Mouse (Mus musculus) intestine, embryonic 15.5 days (tissue): Measurements from ENCODE around the gene Atp8b3. TPM values are rescaled to one million over a fixed set of nuclear protein-coding genes. Genes with fewer than 3 reads are reported as not detected.

Experiments
- ATAC-seq: fragments of 200-750 bp; cut with Nextera tagmentation; 2 replicates; pipeline ENCODE4 v1.8.0; 2017; ENCODE audit warnings: moderate TSS enrichment, moderate library complexity
- H3K27ac ChIP-seq: fragments of 300-500 bp; sonication (generic); 2 replicates; pipeline ENCODE4 v1.5.1; 2015; ENCODE audit warnings: mild to moderate bottlenecking, inconsistent platforms
- H3K27me3 ChIP-seq: fragments of 300-500 bp; sonication (generic); replicated peaks from 2 replicates; pipeline ENCODE4 v1.6.1; 2015; ENCODE audit warnings: inconsistent platforms
- H3K36me3 ChIP-seq: fragments of 300-500 bp; sonication (generic); 2 replicates; pipeline ENCODE4 v1.6.1; 2015; ENCODE audit warnings: inconsistent platforms
- H3K4me1 ChIP-seq: fragments of 300-500 bp; sonication (generic); replicated peaks from 2 replicates; pipeline ENCODE4 v1.6.1; 2015; ENCODE audit warnings: inconsistent platforms
- H3K4me2 ChIP-seq: fragments of 300-500 bp; sonication (generic); replicated peaks from 2 replicates; pipeline ENCODE4 v1.6.1; 2015; ENCODE audit warnings: mild to moderate bottlenecking, inconsistent platforms
- H3K4me3 ChIP-seq: fragments of 300-500 bp; sonication (generic); replicated peaks from 2 replicates; pipeline ENCODE4 v1.5.1; 2015; ENCODE audit warnings: inconsistent platforms
- H3K9ac ChIP-seq: fragments of 300-500 bp; sonication (generic); 2 replicates; pipeline ENCODE4 v1.6.1; 2015; ENCODE audit warnings: inconsistent platforms
- H3K9me3 ChIP-seq: fragments of 300-500 bp; sonication (generic); 2 replicates; pipeline ENCODE4 v1.6.1; 2016; ENCODE audit warnings: inconsistent platforms
- WGBS: fragments of 180-500 bp; shearing (Covaris S2); methylation state at CpG from one replicate; pipeline ENCODE4 v1.1.7; 2015; 5-methylcytosine and 5-hydroxymethylcytosine counted together
- polyA plus RNA-seq: library from polyadenylated mRNA; unstranded; fragments of >200 nt; fragmentation: Nextera tagmentation; extraction: Ambion mirVana; gene quantifications from 2 replicates; pipeline ENCODE4 v1.2.1, GENCODE M21; 2015

Atp8b3 gene
- polyA plus RNA-seq, 1 experiment from 2014 or later: 0.09 TPM

DNA sequence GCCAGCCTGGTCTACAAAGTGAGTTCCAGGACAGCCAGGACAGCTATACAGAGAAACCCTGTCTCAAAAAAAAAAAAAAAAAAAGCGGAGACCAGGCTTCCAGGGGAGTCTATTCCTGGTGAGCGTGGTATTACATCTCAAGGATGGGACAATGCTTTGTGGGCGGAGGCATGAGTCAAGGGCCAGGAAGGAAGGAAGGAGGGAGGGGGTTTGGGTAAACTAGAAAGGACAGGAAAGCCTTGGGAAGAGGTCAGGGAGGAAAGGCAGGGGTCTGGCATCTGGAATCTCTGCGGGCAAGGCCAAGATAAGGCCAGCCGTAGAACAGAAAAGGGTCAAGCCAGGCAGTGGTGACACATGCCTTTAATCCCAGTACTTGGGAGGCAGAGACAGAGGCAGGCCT, 569 bp upstream of the Atp8b3 start:
- peaks cover 15% of the 10 kb centered on the region for H3K4me1 ChIP-seq
- no peak overlapping the region; the same call in 1 of the 2 replicates for H3K4me3 ChIP-seq
- peak overlapping the region; percentile 57; the same call in 1 of the 2 replicates for H3K4me2 ChIP-seq
- WGBS: 45% methylated on average over 5 of the region's 5 CpGs
- H3K27me3 ChIP-seq: peaks cover 33% of the 10 kb centered on the region
- H3K9ac ChIP-seq: no peak overlapping the region
- H3K9me3 ChIP-seq: no peaks in the 10 kb centered on the region
- ATAC-seq: peak; percentile 11; the same call in 1 of the 2 replicates
- no peak overlapping the region for H3K27ac ChIP-seq
- peaks cover 29% of the 10 kb centered on the region for H3K36me3 ChIP-seq

DNA sequence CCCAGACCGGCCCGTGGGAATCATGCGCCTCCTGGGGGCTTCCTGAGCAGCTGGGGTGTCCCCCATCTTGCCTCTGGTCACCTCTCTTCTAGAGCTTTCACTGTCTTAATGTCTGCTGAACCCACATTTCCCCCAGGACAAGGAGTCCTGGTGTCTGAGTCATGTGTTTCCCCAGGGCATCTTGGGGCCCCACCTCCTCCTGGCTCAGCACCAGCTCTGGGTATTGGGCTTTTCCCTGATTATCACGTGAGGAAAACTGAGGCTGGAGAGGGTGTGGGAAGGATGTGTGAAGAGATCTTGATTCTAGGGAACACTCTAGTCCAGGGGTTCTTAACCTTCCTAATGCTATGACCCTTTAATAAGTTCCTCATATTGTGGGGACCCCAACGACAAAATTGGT, 744 bp downstream of the Atp8b3 start:
- Histone ChIP-seq H3K27ac (no peak overlapping the region), H3K4me2 (no peak overlapping the region), H3K4me3 (no peak overlapping the region), H3K36me3 (peaks cover 17% of the 10 kb centered on the region), H3K9ac (no peak overlapping the region), H3K9me3 (no peaks in the 10 kb centered on the region), H3K27me3 (peaks cover 33% of the 10 kb centered on the region), H3K4me1 (peaks cover 15% of the 10 kb centered on the region)
- ATAC-seq: no peak
- 55% methylated on average over 5 of the region's 5 CpGs for WGBS

DNA sequence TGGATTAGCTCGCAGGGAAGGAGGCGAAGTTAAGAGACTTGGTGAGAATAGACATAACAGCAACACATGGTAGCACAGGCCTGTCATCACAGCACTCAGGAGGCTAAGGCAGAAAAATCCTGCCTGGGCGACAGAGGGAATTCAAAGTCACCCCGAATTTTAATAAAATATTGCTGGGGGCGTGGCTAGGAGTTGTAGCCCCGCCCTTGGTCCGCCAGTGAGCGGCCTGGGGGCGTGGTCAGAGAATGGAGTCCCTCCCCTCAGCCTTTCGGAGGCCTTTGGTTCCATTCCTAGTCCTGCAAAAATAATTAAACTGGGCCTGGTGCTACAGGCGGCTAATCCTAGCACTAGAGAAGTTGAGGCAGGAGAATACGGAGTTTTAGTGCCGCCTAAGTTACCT, 3.2 kb downstream of the Atp8b3 start:
- Histone ChIP-seq H3K4me2 (peak overlapping the region; percentile 38), H3K9me3 (no peaks in the 10 kb centered on the region), H3K4me1 (peaks cover 15% of the 10 kb centered on the region), H3K9ac (no peak overlapping the region), H3K4me3 (no peak overlapping the region), H3K27ac (no peak overlapping the region), H3K36me3 (no peaks in the 10 kb centered on the region), H3K27me3 (peaks cover 33% of the 10 kb centered on the region)
- WGBS: 10% methylated on average over 13 of the region's 13 CpGs
- ATAC-seq: no peak

DNA sequence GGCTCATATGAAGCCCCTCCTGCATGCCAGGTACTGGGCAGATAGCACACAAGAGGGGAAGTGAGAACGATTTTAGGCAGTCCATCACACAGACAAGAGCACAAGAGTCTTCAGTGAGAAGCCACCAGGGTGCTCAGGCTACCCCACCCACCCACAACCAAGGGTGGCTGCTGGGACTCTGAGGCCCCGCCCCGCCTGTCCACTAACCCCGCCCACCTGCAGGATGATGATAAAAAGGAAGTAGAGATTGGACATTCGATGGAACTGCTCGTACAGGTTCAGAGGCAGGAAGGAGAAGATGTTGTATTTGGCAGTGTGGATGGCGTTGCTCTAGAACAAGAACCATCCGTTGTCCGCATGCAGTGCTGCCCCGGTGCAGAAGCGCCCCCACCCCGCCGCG, 3.9 kb downstream of the Atp8b3 start:
- Histone ChIP-seq H3K9ac (no peak overlapping the region), H3K9me3 (no peaks in the 10 kb centered on the region), H3K27ac (no peak overlapping the region), H3K27me3 (peaks cover 33% of the 10 kb centered on the region), H3K4me1 (peaks cover 15% of the 10 kb centered on the region), H3K36me3 (no peaks in the 10 kb centered on the region), H3K4me3 (no peak overlapping the region), H3K4me2 (peak overlapping the region; percentile 38)
- ATAC-seq: no peak
- WGBS: 10% methylated on average over 14 of the region's 14 CpGs

DNA sequence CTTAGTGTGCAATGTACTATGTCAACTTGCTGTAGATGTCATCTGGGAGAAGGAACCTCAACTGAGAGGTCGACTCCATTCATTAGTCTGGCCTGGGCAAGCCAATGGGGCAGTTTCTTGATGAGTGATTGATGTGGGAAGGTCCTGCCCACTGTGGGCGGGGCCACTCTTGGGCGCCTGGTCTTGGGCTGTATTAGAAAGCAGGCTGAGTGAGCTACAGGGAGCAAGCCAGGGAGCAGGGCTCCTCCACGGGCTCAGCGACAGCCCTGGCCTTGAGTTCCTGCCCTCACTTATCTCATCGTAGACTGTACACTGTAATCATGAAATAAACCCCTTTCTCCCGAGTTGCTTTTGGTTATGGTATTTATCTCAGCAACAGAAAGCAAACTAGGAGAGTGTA, 5.2 kb downstream of the Atp8b3 start:
- no peak overlapping the region for H3K9ac ChIP-seq
- peak; percentile 73 for ATAC-seq
- no peak overlapping the region for H3K4me3 ChIP-seq
- peaks cover 29% of the 10 kb centered on the region for H3K27me3 ChIP-seq
- H3K4me1 ChIP-seq: peaks cover 10% of the 10 kb centered on the region
- H3K36me3 ChIP-seq: no peaks in the 10 kb centered on the region
- H3K4me2 ChIP-seq: no peak overlapping the region
- no peaks in the 10 kb centered on the region for H3K9me3 ChIP-seq
- no peak overlapping the region for H3K27ac ChIP-seq
- 9% methylated on average over 7 of the region's 7 CpGs for WGBS

DNA sequence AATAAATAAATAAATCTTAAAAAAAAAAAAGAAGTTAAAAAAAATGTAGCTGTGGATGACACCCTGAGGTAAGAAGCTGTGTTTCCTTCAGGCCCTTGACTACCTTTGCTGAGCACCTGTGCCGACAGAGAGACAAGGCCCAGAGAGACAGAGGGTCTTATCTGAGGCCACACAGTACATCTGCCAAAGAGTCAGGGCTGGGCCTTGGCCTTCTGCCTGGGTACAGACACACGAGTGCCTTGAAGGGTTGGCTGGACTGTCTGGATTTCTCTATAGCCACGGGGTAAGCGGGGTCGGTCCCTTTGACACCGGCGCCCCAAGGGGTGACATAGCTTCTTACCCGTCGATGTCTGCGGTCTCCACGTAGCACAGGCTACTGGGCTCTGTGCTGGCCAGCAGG, 6.1 kb downstream of the Atp8b3 start:
- Histone ChIP-seq H3K4me3 (no peak overlapping the region), H3K27ac (no peak overlapping the region), H3K36me3 (no peaks in the 10 kb centered on the region), H3K9ac (no peak overlapping the region), H3K4me1 (peaks cover 10% of the 10 kb centered on the region), H3K27me3 (peaks cover 24% of the 10 kb centered on the region), H3K4me2 (no peak overlapping the region), H3K9me3 (no peaks in the 10 kb centered on the region)
- WGBS: 86% methylated on average over 11 of the region's 11 CpGs
- ATAC-seq: no peak

DNA sequence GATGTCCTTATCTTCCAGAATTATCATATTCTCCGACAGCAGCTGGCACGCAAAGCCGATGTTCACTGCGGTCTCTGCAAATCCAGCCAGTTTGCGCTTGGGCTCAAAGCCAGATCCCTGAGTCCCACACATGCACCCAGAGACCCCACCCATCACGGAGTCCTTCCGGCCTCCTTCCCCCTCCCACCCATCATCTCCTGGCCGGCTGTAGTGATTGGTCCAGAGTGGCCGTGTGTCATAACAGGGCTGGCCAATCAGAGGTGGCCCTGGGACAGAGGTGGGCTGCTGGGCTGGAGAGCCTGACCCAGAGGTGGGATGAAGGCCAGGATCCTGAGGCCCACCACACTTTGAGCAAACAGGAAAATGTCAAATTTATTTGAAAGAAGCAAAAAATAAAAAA, 12.8 kb downstream of the Atp8b3 start:
- Histone ChIP-seq H3K36me3 (no peaks in the 10 kb centered on the region), H3K27me3 (no peaks in the 10 kb centered on the region), H3K9me3 (no peaks in the 10 kb centered on the region), H3K4me1 (no peaks in the 10 kb centered on the region), H3K27ac (no peak overlapping the region), H3K4me2 (0 out of 2 replicates have a peak overlapping the region, but pooled peaks have one; percentile 26), H3K4me3 (no peak overlapping the region), H3K9ac (no peak overlapping the region)
- peak; percentile 77 for ATAC-seq
- WGBS: 20% methylated on average over 9 of the region's 9 CpGs

DNA sequence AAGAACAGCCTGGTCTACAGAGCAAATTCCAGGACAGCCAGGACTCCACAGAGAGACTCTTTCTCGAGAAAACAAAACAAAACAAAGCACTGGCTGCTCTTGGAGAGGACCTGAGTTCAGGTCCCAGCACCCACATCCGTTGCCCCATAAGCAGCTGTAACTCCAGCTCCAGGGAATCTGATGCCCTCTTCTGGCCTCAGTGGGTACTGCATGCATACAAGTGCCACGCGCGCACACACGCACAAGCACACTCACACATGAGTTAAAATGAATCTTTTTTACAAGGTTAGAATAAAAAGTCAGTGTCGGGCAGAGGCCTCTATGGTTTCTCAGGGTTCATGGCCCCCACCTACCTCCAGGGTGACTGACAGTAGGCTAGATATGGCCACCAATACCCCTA, 15.6 kb downstream of the Atp8b3 start:
- Histone ChIP-seq H3K27me3 (no peaks in the 10 kb centered on the region), H3K4me3 (no peak overlapping the region), H3K36me3 (no peaks in the 10 kb centered on the region), H3K4me1 (no peaks in the 10 kb centered on the region), H3K27ac (no peak overlapping the region), H3K9ac (no peak overlapping the region), H3K4me2 (no peak overlapping the region), H3K9me3 (no peaks in the 10 kb centered on the region)
- no peak for ATAC-seq
- 95% methylated on average over 7 of the region's 7 CpGs for WGBS

DNA sequence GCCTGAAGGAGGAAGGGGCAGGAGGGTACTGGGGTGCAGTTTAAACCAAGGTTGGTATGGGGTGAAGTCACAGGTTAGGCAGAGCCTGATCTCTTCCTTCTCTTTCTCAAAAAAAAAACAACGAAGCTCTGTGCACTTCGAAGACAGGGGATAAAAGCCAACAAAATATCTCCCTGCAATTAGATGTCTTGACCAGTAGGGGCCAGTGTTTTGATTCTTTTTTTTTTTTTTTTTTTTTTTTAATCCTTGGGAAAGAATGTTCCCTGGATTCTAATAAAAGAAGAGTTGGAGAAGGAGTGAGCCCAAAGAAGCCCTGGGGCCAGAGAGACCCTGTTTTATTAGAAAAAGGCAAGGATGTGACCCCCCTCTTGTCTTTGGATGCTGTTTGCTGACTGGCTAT, 19.6 kb downstream of the Atp8b3 start:
- Histone ChIP-seq H3K27me3 (peaks cover 14% of the 10 kb centered on the region), H3K27ac (no peak overlapping the region), H3K9me3 (no peaks in the 10 kb centered on the region), H3K4me3 (no peak overlapping the region), H3K4me1 (no peaks in the 10 kb centered on the region), H3K9ac (no peak overlapping the region), H3K36me3 (no peaks in the 10 kb centered on the region), H3K4me2 (no peak overlapping the region)
- WGBS: 76% methylated on average over 2 of the region's 2 CpGs
- no peak for ATAC-seq

DNA sequence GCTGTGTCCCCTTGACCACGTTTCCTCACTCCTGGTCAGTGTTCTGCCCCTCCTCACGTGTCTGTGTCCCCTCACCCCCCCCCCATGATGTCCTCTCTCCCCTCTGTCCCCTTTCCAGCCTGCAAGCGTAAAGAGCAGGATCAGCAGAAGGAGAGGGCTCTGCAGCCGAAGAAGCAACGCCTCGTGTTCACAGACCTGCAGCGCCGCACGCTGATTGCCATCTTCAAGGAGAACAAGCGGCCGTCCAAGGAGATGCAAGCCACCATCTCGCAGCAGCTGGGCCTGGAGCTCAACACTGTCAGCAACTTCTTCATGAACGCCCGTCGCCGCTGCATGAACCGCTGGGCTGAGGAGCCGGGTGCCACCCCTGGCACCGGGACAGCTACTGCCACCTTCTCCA, 25.2 kb downstream of the Atp8b3 start:
- peaks cover 40% of the 10 kb centered on the region for H3K27me3 ChIP-seq
- H3K9ac ChIP-seq: no peak overlapping the region
- H3K4me2 ChIP-seq: 0 out of 2 replicates have a peak overlapping the region, but pooled peaks have one; percentile 18
- no peaks in the 10 kb centered on the region for H3K36me3 ChIP-seq
- H3K9me3 ChIP-seq: no peaks in the 10 kb centered on the region
- H3K27ac ChIP-seq: no peak overlapping the region
- H3K4me3 ChIP-seq: no peak overlapping the region
- H3K4me1 ChIP-seq: 0 out of 2 replicates have a peak, but pooled peaks cover 4% of the 10 kb centered on the region
- WGBS: 13% methylated on average over 19 of the region's 19 CpGs
- ATAC-seq: no peak

DNA sequence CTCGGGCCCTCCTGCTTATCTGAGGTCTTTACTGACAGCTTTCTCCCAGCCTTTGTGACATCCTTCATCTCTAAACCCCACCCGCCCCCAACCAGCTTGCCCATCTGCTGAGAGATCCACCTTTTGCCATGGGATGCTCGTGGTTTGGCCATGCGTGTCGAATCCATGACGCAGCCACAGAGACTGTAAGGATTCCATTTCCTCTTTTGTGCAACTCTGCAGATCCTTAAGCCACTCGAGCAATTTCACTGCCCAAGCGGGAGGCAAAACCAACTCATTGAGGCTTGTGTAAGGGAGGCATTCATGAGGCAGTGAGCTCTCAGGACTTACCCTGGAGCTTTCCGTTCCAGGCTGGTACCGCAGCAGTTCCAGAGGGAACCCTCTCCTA, 28.7 kb downstream of the Atp8b3 start:
- no peaks in the 10 kb centered on the region for H3K9me3 ChIP-seq
- no peak for ATAC-seq
- no peaks in the 10 kb centered on the region for H3K36me3 ChIP-seq
- no peak overlapping the region for H3K9ac ChIP-seq
- peaks cover 47% of the 10 kb centered on the region for H3K27me3 ChIP-seq
- 50% methylated on average over 10 of the region's 10 CpGs for WGBS
- H3K27ac ChIP-seq: no peak overlapping the region
- H3K4me1 ChIP-seq: 0 out of 2 replicates have a peak, but pooled peaks cover 4% of the 10 kb centered on the region
- H3K4me2 ChIP-seq: no peak overlapping the region
- no peak overlapping the region for H3K4me3 ChIP-seq

DNA sequence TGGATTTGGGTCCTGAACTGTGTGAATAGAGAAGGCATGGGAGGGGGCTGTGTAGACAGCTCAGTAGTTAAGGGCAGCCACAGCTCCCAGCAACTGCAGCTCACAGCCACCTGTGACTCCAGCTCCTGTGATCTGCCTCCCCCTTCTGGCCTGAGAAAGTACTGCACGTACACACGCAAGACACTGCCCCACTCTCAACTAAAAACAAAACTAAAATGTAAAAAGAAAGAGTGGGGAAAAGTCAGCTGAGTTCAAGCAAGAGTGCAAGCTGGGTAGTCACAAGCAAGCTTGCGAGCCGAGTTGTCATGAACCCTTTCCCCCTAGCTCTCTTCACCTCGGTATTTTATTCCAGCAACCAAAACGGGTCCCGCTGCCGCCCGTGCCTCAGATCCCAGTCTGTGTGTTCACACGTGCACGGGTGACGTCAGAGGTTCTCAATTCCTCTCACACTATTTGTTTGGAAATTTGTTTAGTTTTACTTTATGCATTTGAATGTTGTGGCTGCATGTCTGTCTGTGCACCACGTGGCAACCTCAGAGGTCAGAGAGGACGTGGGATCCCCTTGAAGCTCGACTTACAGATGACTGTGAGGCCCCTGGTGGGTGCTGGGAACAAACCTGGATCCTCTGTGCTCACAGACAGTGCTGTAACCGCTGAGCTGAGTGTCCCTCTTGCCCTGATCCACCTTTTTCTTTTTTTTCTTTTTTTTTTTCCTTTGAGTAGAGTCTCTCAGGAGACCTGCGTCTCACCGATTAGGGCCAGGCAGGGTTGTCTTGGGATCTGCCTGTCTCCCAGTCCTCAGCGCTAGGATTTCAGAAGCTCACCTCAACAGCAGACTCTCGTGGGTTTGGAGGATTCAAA, 29.3 kb downstream of the Atp8b3 start:
- H3K4me1 ChIP-seq: 0 out of 2 replicates have a peak, but pooled peaks cover 4% of the 10 kb centered on the region
- no peak overlapping the region for H3K27ac ChIP-seq
- 8% methylated on average over 20 of the region's 20 CpGs for WGBS
- no peaks in the 10 kb centered on the region for H3K36me3 ChIP-seq
- no peaks in the 10 kb centered on the region for H3K9me3 ChIP-seq
- ATAC-seq: peak; percentile 86
- peak overlapping the region; percentile 28 for H3K4me3 ChIP-seq
- peak overlapping the region; percentile 21; the same call in 1 of the 2 replicates for H3K9ac ChIP-seq
- peaks cover 45% of the 10 kb centered on the region for H3K27me3 ChIP-seq
- peak overlapping the region; percentile 63 for H3K4me2 ChIP-seq

DNA sequence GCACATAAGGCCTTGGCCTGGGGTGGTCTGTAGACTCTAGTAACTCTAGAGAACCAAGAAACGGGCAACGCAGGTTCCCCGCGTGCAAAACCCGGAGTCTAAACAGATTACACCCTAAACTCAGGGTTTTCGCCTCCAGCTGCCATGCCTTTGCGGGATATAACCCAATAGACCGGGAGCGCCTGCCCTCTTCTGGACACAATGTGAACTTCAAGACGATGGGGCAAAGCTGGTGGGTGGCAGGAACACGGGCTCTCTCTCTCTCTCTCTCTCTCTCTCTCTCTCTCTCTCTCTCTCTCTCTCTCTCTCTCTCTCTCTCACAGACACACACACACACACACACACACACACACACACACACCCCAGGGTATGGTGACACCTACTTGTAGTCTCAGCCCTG, 32.7 kb downstream of the Atp8b3 start:
- H3K9ac ChIP-seq: no peak overlapping the region
- WGBS: under 1% methylated on average over 11 of the region's 11 CpGs
- no peak overlapping the region for H3K4me2 ChIP-seq
- no peak overlapping the region for H3K27ac ChIP-seq
- H3K9me3 ChIP-seq: no peaks in the 10 kb centered on the region
- peak; percentile 21; the same call in 1 of the 2 replicates for ATAC-seq
- no peaks in the 10 kb centered on the region for H3K36me3 ChIP-seq
- H3K4me1 ChIP-seq: peaks cover 8% of the 10 kb centered on the region; the same call in 1 of the 2 replicates
- peaks cover 50% of the 10 kb centered on the region for H3K27me3 ChIP-seq
- H3K4me3 ChIP-seq: no peak overlapping the region
